Mouse (Mus musculus) gastrocnemius, adult 8-10 months (tissue): ENCODE results near the gene Rdh7. TPM values are rescaled to one million over a fixed set of nuclear protein-coding genes. Genes with fewer than 3 reads are reported as not detected.

Experiments used
- total RNA-seq, 4 experiments: library from RNA; stranded (reverse); gene quantifications; 2 replicates each; pipeline ENCODE4 v1.2.4; 2022

Rdh7 gene
- total RNA-seq, 4 experiments from 2014 or later = 0.40 TPM; not detected in 3

Other genes with a start within 250 kb of the Rdh7 start
- gene Stat6, start 245.8 kb downstream of the Rdh7 start, total RNA-seq = 10 to 100 TPM; 14.1 to 15.3 (median 14.2) TPM
- gene Nemp1, start 221.9 kb downstream of the Rdh7 start, total RNA-seq = 1 to 10 TPM; 2.0 to 2.6 (median 2.3) TPM
- 1 to 10 TPM; 2.1 to 3.6 (median 2.8) TPM for gene Nab2, start 220.2 kb downstream of the Rdh7 start, total RNA-seq
- gene Myo1a, start 183.6 kb downstream of the Rdh7 start, total RNA-seq = not detected
- gene Tac2, start 164.3 kb downstream of the Rdh7 start, total RNA-seq = not detected
- 1 to 10 TPM; 6.0 to 8.1 (median 6.4) TPM for gene Zbtb39, start 149.3 kb downstream of the Rdh7 start, total RNA-seq
- under 1 TPM; 0.34 to 0.48 (median 0.42) TPM for gene Gpr182, start 137.1 kb downstream of the Rdh7 start, total RNA-seq
- under 1 TPM in 1 of 4 experiments, not detected in 3; 0.11 TPM for gene Rdh1, start 129.1 kb downstream of the Rdh7 start, total RNA-seq
- gene Rdh16f1, start 129.0 kb downstream of the Rdh7 start, total RNA-seq = under 1 TPM in 2 of 4 experiments, not detected in 2; 0.48 to 0.75 TPM
- under 1 TPM in 3 of 4 experiments, not detected in 1; 0.12 to 0.58 (median 0.56) TPM for gene Rdh9, start 112.4 kb downstream of the Rdh7 start, total RNA-seq
- gene Rdh16, start 87.7 kb downstream of the Rdh7 start, total RNA-seq = under 1 TPM in 1 of 4 experiments, not detected in 3; 0.11 TPM
- not detected for gene Rdh19, start 38.9 kb downstream of the Rdh7 start, total RNA-seq
- gene Rdh16f2, start 22.3 kb downstream of the Rdh7 start, total RNA-seq = not detected
- not detected for gene Sdr9c7, start 9.7 kb upstream of the Rdh7 start, total RNA-seq
- not detected for gene Hsd17b6, start 118.8 kb upstream of the Rdh7 start, total RNA-seq
- gene Prim1, start 126.4 kb upstream of the Rdh7 start, total RNA-seq = 1 to 10 TPM in 1 of 4 experiments, under 1 TPM in 3; 0.40 to 1.0 (median 0.45) TPM
- gene Naca, start 146.8 kb upstream of the Rdh7 start, total RNA-seq = 100 to 1,000 TPM; 367 to 418 (median 380) TPM
- 10 to 100 TPM; 70.5 to 81.9 (median 74.5) TPM for gene Ptges3, start 170.1 kb upstream of the Rdh7 start, total RNA-seq
- gene Atp5b, start 194.5 kb upstream of the Rdh7 start, total RNA-seq = 1,000 to 10,000 TPM; 3,262 to 3,916 (median 3,403) TPM
- 10 to 100 TPM; 11.3 to 13.9 (median 12.6) TPM for gene Baz2a, start 202.8 kb upstream of the Rdh7 start, total RNA-seq